In genomic region chr9:24119423-24119822, GRCm38 (mm10) we compare ENCODE assay signal across 8 mouse cellular contexts. TPM values are rescaled to one million over a fixed set of nuclear protein-coding genes. Genes with fewer than 3 reads are reported as not detected.
DNase-seq lines count a peak whose midpoint lies in the region.

No protein-coding gene starts in this region.

- peak; percentile 58 for DNase-seq in adrenal gland, postnatal 10 days
- DNase-seq in adrenal gland, postnatal 4 days (ENCODE audit: low spot score in 2 of 2), result no peak
- DNase-seq in right cerebral cortex, adult 18-20 months, result peak; percentile 25
- no peak for DNase-seq in right cerebral cortex, postnatal 25 days
- DNase-seq in embryo, embryonic 11 days, result peak; percentile 77
- peak; percentile 30 to 42 for DNase-seq in kidney, postnatal 4 days
- DNase-seq in mesoderm, embryonic 11.5 days (ENCODE audit: low read depth, low spot score), result peak; percentile 55
- no peak for DNase-seq in ovary, postnatal 36 days (ENCODE audit: low spot score)

RNA-seq across cellular contexts. Expression of gene Npsr1, which starts 21.6 kb away (rescaled TPM):
- total RNA-seq in adrenal gland, postnatal 10 days (2021), result not detected
- total RNA-seq in adrenal gland, postnatal 4 days (2021), result not detected

Comparison
In these comparisons a context has a peak if more than half of its experiments do, and no peak if none do; other contexts are left out.
1. DNase-seq: peak in adrenal gland, postnatal 10 days (single experiment), right cerebral cortex, adult 18-20 months (single experiment), embryo, embryonic 11 days (single experiment), kidney, postnatal 4 days (2 of 2) and mesoderm, embryonic 11.5 days (single experiment); none in adrenal gland, postnatal 4 days (0 of 2), right cerebral cortex, postnatal 25 days (single experiment) and ovary, postnatal 36 days (single experiment).